Mouse (Mus musculus): ENCODE measurements around the gene Irf4. TPM values are rescaled to one million over a fixed set of nuclear protein-coding genes. Genes with fewer than 3 reads are reported as not detected.

Irf4 gene
- polyA plus RNA-seq, 1 experiment from 2014 or later: 0.12 TPM

- Histone ChIP-seq H3K4me1 (ENCODE audit: control insufficient read depth, insufficient read depth, low read length) (peaks cover 6% of the 10 kb centered on the region; the same call in 1 of the 2 replicates), H3K36me3 (ENCODE audit: control insufficient read depth, insufficient read depth, low read length) (no peaks in the 10 kb centered on the region), H3K27ac (ENCODE audit: low read length) (no peak overlapping the region), H3K4me2 (ENCODE audit: low read depth, low read length) (no peak overlapping the region), H3K9me3 (replicated peaks; ENCODE audit: control insufficient read depth, low read length) (no peaks in the 10 kb centered on the region), H3K9ac (ENCODE audit: low read length) (no peak overlapping the region), H3K4me3 (replicated peaks; ENCODE audit: low read length) (no peak overlapping the region), H3K27me3 (ENCODE audit: control insufficient read depth, insufficient read depth, low read length) (no peaks in the 10 kb centered on the region)
- no peak for ATAC-seq (ENCODE audit: insufficient read depth, low FRiP score)
- 70% methylated on average over 5 of the region's 5 CpGs for WGBS
Measured at GRCm38 (mm10) chr13:30786235-30787035, 37.4 kb downstream of the Irf4 start.

GRCm38 (mm10) chr13:30787036-30787320, 38.0 kb downstream of the Irf4 start:
- no peak for ATAC-seq (ENCODE audit: insufficient read depth, low FRiP score)
- no peaks in the 10 kb centered on the region for H3K9me3 ChIP-seq (replicated peaks; ENCODE audit: control insufficient read depth, low read length)
- peaks cover 3% of the 10 kb centered on the region for H3K4me1 ChIP-seq (ENCODE audit: control insufficient read depth, insufficient read depth, low read length)
- no peak overlapping the region for H3K4me3 ChIP-seq (replicated peaks; ENCODE audit: low read length)
- no peaks in the 10 kb centered on the region for H3K27me3 ChIP-seq (ENCODE audit: control insufficient read depth, insufficient read depth, low read length)
- H3K27ac ChIP-seq (ENCODE audit: low read length): no peak overlapping the region
- no peak overlapping the region for H3K4me2 ChIP-seq (ENCODE audit: low read depth, low read length)
- no peaks in the 10 kb centered on the region for H3K36me3 ChIP-seq (ENCODE audit: control insufficient read depth, insufficient read depth, low read length)
- H3K9ac ChIP-seq (ENCODE audit: low read length): no peak overlapping the region
- WGBS: 80% methylated on average over 2 of the region's 2 CpGs

GRCm38 (mm10) chr13:30787556-30787955, 38.5 kb downstream of the Irf4 start:
- Histone ChIP-seq H3K36me3 (ENCODE audit: control insufficient read depth, insufficient read depth, low read length) (no peaks in the 10 kb centered on the region), H3K4me1 (ENCODE audit: control insufficient read depth, insufficient read depth, low read length) (peaks cover 4% of the 10 kb centered on the region; the same call in 1 of the 2 replicates), H3K4me2 (ENCODE audit: low read depth, low read length) (no peak overlapping the region), H3K4me3 (replicated peaks; ENCODE audit: low read length) (no peak overlapping the region), H3K27ac (ENCODE audit: low read length) (no peak overlapping the region), H3K9me3 (replicated peaks; ENCODE audit: control insufficient read depth, low read length) (no peaks in the 10 kb centered on the region), H3K27me3 (ENCODE audit: control insufficient read depth, insufficient read depth, low read length) (no peaks in the 10 kb centered on the region), H3K9ac (ENCODE audit: low read length) (no peak overlapping the region)
- WGBS: 78% methylated on average over 2 of the region's 2 CpGs
- no peak for ATAC-seq (ENCODE audit: insufficient read depth, low FRiP score)

GRCm38 (mm10) chr13:30787960-30788359, 38.9 kb downstream of the Irf4 start:
- WGBS: 86% methylated on average over 4 of the region's 4 CpGs
- peaks cover 4% of the 10 kb centered on the region; the same call in 1 of the 2 replicates for H3K4me1 ChIP-seq (ENCODE audit: control insufficient read depth, insufficient read depth, low read length)
- H3K4me2 ChIP-seq (ENCODE audit: low read depth, low read length): no peak overlapping the region
- H3K27ac ChIP-seq (ENCODE audit: low read length): no peak overlapping the region
- no peaks in the 10 kb centered on the region for H3K36me3 ChIP-seq (ENCODE audit: control insufficient read depth, insufficient read depth, low read length)
- no peak for ATAC-seq (ENCODE audit: insufficient read depth, low FRiP score)
- no peak overlapping the region for H3K9ac ChIP-seq (ENCODE audit: low read length)
- no peaks in the 10 kb centered on the region for H3K27me3 ChIP-seq (ENCODE audit: control insufficient read depth, insufficient read depth, low read length)
- no peak overlapping the region for H3K4me3 ChIP-seq (replicated peaks; ENCODE audit: low read length)
- H3K9me3 ChIP-seq (replicated peaks; ENCODE audit: control insufficient read depth, low read length): no peaks in the 10 kb centered on the region

- Histone ChIP-seq H3K27me3 (ENCODE audit: control insufficient read depth, insufficient read depth, low read length) (no peaks in the 10 kb centered on the region), H3K9me3 (replicated peaks; ENCODE audit: control insufficient read depth, low read length) (no peaks in the 10 kb centered on the region), H3K36me3 (ENCODE audit: control insufficient read depth, insufficient read depth, low read length) (no peaks in the 10 kb centered on the region), H3K9ac (ENCODE audit: low read length) (no peak overlapping the region), H3K4me2 (ENCODE audit: low read depth, low read length) (no peak overlapping the region), H3K4me3 (replicated peaks; ENCODE audit: low read length) (no peak overlapping the region), H3K27ac (ENCODE audit: low read length) (no peak overlapping the region), H3K4me1 (ENCODE audit: control insufficient read depth, insufficient read depth, low read length) (peaks cover 7% of the 10 kb centered on the region; the same call in 1 of the 2 replicates)
- WGBS: 83% methylated on average over 3 of the region's 3 CpGs
- ATAC-seq (ENCODE audit: insufficient read depth, low FRiP score): no peak
Measured at GRCm38 (mm10) chr13:30788421-30788820, 39.4 kb downstream of the Irf4 start.

GRCm38 (mm10) chr13:30790016-30790415, 41.0 kb downstream of the Irf4 start:
- Histone ChIP-seq H3K9ac (ENCODE audit: low read length) (no peak overlapping the region), H3K4me3 (replicated peaks; ENCODE audit: low read length) (no peak overlapping the region), H3K27ac (ENCODE audit: low read length) (no peak overlapping the region), H3K36me3 (ENCODE audit: control insufficient read depth, insufficient read depth, low read length) (no peaks in the 10 kb centered on the region), H3K4me2 (ENCODE audit: low read depth, low read length) (no peak overlapping the region), H3K27me3 (ENCODE audit: control insufficient read depth, insufficient read depth, low read length) (no peaks in the 10 kb centered on the region), H3K4me1 (ENCODE audit: control insufficient read depth, insufficient read depth, low read length) (peaks cover 7% of the 10 kb centered on the region; the same call in 1 of the 2 replicates), H3K9me3 (replicated peaks; ENCODE audit: control insufficient read depth, low read length) (no peaks in the 10 kb centered on the region)
- ATAC-seq (ENCODE audit: insufficient read depth, low FRiP score): no peak
- WGBS: 67% methylated on average over 5 of the region's 5 CpGs

GRCm38 (mm10) chr13:30792308-30792707, 43.3 kb downstream of the Irf4 start:
- no peak overlapping the region for H3K4me3 ChIP-seq (replicated peaks; ENCODE audit: low read length)
- no peak overlapping the region for H3K27ac ChIP-seq (ENCODE audit: low read length)
- H3K9me3 ChIP-seq (replicated peaks; ENCODE audit: control insufficient read depth, low read length): no peaks in the 10 kb centered on the region
- no peaks in the 10 kb centered on the region for H3K27me3 ChIP-seq (ENCODE audit: control insufficient read depth, insufficient read depth, low read length)
- no peak overlapping the region for H3K9ac ChIP-seq (ENCODE audit: low read length)
- no peak for ATAC-seq (ENCODE audit: insufficient read depth, low FRiP score)
- H3K4me2 ChIP-seq (ENCODE audit: low read depth, low read length): no peak overlapping the region
- no peaks in the 10 kb centered on the region for H3K36me3 ChIP-seq (ENCODE audit: control insufficient read depth, insufficient read depth, low read length)
- WGBS: 62% methylated on average over 9 of the region's 9 CpGs
- H3K4me1 ChIP-seq (ENCODE audit: control insufficient read depth, insufficient read depth, low read length): peaks cover 7% of the 10 kb centered on the region; the same call in 1 of the 2 replicates

- Histone ChIP-seq H3K27me3 (ENCODE audit: control insufficient read depth, insufficient read depth, low read length) (no peaks in the 10 kb centered on the region), H3K4me2 (ENCODE audit: low read depth, low read length) (no peak overlapping the region), H3K4me3 (replicated peaks; ENCODE audit: low read length) (no peak overlapping the region), H3K9me3 (replicated peaks; ENCODE audit: control insufficient read depth, low read length) (no peaks in the 10 kb centered on the region), H3K27ac (ENCODE audit: low read length) (no peak overlapping the region), H3K36me3 (ENCODE audit: control insufficient read depth, insufficient read depth, low read length) (no peaks in the 10 kb centered on the region), H3K4me1 (ENCODE audit: control insufficient read depth, insufficient read depth, low read length) (peaks cover 7% of the 10 kb centered on the region; the same call in 1 of the 2 replicates), H3K9ac (ENCODE audit: low read length) (no peak overlapping the region)
- ATAC-seq (ENCODE audit: insufficient read depth, low FRiP score): no peak
- 63% methylated on average over 3 of the region's 3 CpGs for WGBS
Measured at GRCm38 (mm10) chr13:30792741-30793140, 43.7 kb downstream of the Irf4 start.

GRCm38 (mm10) chr13:30793196-30793595, 44.2 kb downstream of the Irf4 start:
- ATAC-seq (ENCODE audit: insufficient read depth, low FRiP score): no peak
- Histone ChIP-seq H3K27me3 (ENCODE audit: control insufficient read depth, insufficient read depth, low read length) (no peaks in the 10 kb centered on the region), H3K4me1 (ENCODE audit: control insufficient read depth, insufficient read depth, low read length) (peaks cover 7% of the 10 kb centered on the region; the same call in 1 of the 2 replicates), H3K9ac (ENCODE audit: low read length) (no peak overlapping the region), H3K9me3 (replicated peaks; ENCODE audit: control insufficient read depth, low read length) (no peaks in the 10 kb centered on the region), H3K27ac (ENCODE audit: low read length) (no peak overlapping the region), H3K4me3 (replicated peaks; ENCODE audit: low read length) (no peak overlapping the region), H3K4me2 (ENCODE audit: low read depth, low read length) (no peak overlapping the region), H3K36me3 (ENCODE audit: control insufficient read depth, insufficient read depth, low read length) (no peaks in the 10 kb centered on the region)
- 80% methylated on average over 4 of the region's 4 CpGs for WGBS
